Mouse (Mus musculus) left cerebral cortex, postnatal 25 days (tissue): ENCODE measurements around the gene Pnldc1. TPM values are rescaled to one million over a fixed set of nuclear protein-coding genes. Genes with fewer than 3 reads are reported as not detected.

Experiments
- DNase-seq, 2 experiments: peaks; one replicate each; pipeline ENCODE4 v3.0.0; 2022; ENCODE audit warnings: low spot score in 2 of 2, mixed read lengths in 1 of 2
- intact Hi-C: fragments of 180-260 bp; cut with DNase I; formaldehyde crosslinking; loops from one replicate; pipeline ENCODE4 v1.15.1; 2025
- microRNA-seq, 2 experiments: library from miRNA; unstranded; fragments of <30 nt; microRNA quantifications; one replicate each; pipeline ENCODE4 v1.2.0; 2022
- total RNA-seq, 2 experiments: library from RNA; stranded (reverse); gene quantifications; 2 replicates each; pipeline ENCODE4 v1.2.3; 2021

The Pnldc1 gene
- total RNA-seq, 2 experiments from 2014 or later = 2.3 to 2.7 TPM

DNA sequence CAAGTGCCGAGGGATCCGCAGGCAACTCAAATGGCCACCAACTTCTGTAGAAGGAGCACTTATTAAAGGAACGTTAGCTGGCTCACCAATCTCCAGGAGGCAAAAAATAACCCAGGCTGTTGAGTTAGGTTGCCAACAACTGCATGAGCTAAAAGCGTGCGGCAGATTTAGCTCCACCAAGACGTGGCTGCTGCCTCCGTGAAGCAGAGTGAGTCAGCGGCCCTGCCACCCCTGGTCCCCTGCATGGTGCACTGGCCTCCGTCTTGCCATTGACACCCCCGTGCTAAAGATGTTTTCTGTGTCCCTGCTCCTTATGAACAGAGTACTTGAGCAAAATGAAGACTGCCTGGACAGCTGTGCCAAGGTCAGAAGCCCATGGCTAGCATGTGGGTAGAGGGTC is 43.2 kb downstream of the Pnldc1 start:
- intact Hi-C loops = loop anchor here (5.0 kb wide), 1 partner anchor 450 kb away; no protein-coding TSS in a partner anchor
- DNase-seq = peak; percentile 60 to 93

- DNase-seq = no peak
- intact Hi-C loops = loop anchor here (5.0 kb wide), 1 partner anchor 448 kb away; no protein-coding TSS in a partner anchor
Observed at GRCm38 (mm10) chr17:12865407-12865806, 44.6 kb downstream of the Pnldc1 start.

GRCm38 (mm10) chr17:12864111-12864510 is 45.9 kb downstream of the Pnldc1 start:
- intact Hi-C loops = no loop called here
- no peak for DNase-seq

DNA sequence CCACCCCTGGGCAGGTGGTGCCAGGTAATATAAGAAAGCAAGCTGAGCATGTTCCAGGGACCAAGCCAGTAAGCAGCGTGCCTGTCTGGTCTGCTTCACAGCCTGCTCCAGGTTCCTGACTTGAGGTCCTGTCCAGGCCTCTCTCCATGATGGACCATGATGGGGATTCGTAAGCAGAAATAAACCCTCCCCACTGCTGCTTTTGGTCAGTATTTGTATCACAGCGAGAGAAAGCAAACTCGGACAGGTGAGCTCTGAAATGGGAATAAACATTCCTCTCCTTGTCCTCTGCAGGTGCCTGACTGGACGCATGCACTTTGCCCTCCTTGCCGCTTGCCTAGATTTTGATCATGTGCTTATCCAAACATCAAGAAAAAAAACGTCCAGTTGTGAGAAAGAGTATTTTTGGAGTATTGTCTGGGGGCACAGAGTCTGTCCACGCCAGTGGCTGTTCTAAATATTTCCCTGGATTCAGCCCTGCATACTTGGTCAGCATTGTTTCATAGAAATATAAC is 51.0 kb downstream of the Pnldc1 start:
- no peak for DNase-seq

DNA sequence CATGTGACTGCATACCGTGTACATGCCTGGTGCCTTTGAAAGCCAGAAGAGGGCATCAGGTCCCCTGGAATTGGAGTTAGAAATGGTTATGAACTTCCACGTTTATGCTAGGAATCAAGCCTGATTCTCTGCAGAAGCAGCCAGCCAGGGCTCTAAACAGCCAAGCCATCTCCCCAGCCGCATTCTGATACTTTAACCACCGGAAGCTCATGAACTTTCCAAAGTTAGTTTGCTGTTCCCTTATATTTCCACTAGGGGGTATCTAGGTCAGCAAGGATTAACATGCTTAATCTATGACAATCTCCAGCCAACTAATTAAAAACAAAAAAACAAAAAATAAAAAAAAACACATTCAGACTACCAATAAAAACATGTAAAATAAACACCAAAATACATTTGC is 52.0 kb downstream of the Pnldc1 start:
- intact Hi-C loops = no loop called here
- DNase-seq = no peak

More for the DNA sequence above, 51.0 kb downstream of the Pnldc1 start:
- intact Hi-C loops = no loop called here

DNA sequence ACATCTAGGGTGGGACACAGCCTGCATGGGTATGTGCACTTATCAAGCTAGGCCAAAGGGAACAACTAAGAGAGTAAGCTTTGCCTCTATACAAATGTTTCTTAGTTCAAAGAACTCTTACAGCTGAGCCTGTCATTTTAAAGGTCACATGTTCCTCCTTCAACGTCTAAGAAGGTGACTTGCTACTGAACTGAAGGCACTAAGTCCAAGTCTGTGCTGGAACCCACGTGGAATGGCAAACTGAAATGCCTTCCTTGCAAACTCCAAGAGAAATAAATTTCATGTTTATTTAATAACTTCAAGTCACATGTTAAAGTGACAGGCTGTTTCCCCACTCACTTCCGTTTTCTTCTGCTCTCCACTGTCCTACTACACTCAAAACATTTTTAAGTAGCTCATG is 52.6 kb downstream of the Pnldc1 start:
- intact Hi-C loops = no loop called here
- no peak for DNase-seq

GRCm38 (mm10) chr17:12854386-12854785 is 55.6 kb downstream of the Pnldc1 start:
- intact Hi-C loops = loop anchor here (5.0 kb wide), 1 partner anchor 432 kb away; no protein-coding TSS in a partner anchor
- no peak for DNase-seq

- intact Hi-C loops = loop anchor here (5.0 kb wide), 1 partner anchor 432 kb away; no protein-coding TSS in a partner anchor
Observed at GRCm38 (mm10) chr17:12853821-12854220, 56.2 kb downstream of the Pnldc1 start.

GRCm38 (mm10) chr17:12851689-12852088 is 58.3 kb downstream of the Pnldc1 start:
- DNase-seq = peak; percentile 64 to 75
- intact Hi-C loops = loop anchor here (5.0 kb wide), 1 partner anchor 429 kb away; no protein-coding TSS in a partner anchor

More at GRCm38 (mm10) chr17:12853821-12854220, 56.2 kb downstream of the Pnldc1 start:
- DNase-seq = peak; percentile 54 to 67

DNA sequence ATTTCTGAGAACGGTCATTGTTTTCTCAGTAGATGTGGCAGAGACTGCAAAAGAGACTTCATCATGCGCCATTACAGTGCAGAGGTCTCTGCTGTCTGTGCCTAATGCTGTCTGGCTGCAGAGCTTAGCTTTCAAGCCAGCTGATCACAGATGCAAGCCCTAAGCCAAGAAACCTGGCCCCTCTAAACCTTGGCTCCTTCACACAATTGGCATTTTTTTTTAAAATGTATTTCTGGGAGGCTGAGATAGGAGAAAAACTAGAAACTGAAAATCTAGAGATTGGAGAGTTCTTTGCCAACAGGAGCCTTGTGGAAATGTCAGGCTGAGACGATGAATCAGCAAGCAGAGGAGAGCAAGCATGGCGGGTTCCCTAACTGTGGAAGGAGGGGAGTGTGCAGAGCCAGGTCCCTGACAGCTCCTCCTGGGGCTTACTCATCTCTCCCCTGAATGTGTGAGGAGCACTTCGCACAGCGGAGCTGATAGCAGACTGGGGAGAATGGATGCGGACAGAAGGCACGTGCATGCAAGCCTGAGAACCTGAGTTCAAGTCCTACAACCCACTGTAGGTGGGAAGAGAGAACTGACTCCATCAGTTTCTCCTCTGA is 60.1 kb downstream of the Pnldc1 start:
- intact Hi-C loops = loop anchor here (5.0 kb wide), 1 partner anchor 428 kb away; no protein-coding TSS in a partner anchor
- peak in 1 of 2 experiments; percentile 87 for DNase-seq

GRCm38 (mm10) chr17:12847736-12848135 is 62.3 kb downstream of the Pnldc1 start:
- DNase-seq = no peak
- intact Hi-C loops = no loop called here

- intact Hi-C loops = no loop called here
- peak in 1 of 2 experiments; percentile 81 for DNase-seq
Observed at GRCm38 (mm10) chr17:12846474-12846873, 63.6 kb downstream of the Pnldc1 start.

GRCm38 (mm10) chr17:12845862-12846261 is 64.2 kb downstream of the Pnldc1 start:
- intact Hi-C loops = no loop called here
- DNase-seq = no peak

DNA sequence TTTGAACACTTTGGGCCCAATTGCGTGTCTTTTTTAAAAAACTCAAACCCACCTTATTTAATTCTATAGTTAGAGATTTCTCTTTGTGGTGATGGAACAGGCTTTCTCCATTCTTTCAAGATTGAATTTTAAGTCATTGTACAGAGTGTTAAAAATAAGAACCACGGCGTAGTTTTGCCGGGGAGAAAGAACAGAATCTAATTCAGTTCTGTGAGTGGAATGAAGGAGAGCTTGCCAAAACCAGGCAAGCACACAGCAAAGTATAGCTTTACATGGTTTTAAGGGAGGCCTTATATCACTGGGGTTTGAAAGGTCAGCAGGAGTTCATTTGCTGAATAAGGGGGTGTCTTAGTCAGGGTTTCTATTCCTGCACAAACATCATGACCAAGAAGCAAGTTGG is 65.5 kb downstream of the Pnldc1 start:
- peak in 1 of 2 experiments; percentile 80 for DNase-seq
- intact Hi-C loops = no loop called here

DNA sequence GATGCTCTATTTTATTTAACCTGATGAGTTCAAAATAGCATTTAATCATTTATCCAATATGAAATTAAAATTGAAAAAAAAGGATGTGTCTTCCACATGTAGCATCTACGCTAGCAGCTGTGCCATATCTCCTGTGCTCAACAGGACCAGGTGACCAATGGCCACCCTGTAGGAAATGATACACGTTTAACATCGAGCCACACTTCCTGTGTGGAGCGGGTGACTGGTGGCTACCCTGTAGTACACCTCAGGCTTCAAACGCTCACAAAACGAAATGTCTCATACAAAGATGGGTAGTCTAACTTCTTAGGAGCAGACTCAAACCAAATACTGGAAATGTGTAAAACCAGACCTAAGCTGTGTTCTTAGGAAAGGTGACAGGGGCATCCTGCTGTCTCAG is 66.2 kb downstream of the Pnldc1 start:
- DNase-seq = no peak
- intact Hi-C loops = no loop called here

DNA sequence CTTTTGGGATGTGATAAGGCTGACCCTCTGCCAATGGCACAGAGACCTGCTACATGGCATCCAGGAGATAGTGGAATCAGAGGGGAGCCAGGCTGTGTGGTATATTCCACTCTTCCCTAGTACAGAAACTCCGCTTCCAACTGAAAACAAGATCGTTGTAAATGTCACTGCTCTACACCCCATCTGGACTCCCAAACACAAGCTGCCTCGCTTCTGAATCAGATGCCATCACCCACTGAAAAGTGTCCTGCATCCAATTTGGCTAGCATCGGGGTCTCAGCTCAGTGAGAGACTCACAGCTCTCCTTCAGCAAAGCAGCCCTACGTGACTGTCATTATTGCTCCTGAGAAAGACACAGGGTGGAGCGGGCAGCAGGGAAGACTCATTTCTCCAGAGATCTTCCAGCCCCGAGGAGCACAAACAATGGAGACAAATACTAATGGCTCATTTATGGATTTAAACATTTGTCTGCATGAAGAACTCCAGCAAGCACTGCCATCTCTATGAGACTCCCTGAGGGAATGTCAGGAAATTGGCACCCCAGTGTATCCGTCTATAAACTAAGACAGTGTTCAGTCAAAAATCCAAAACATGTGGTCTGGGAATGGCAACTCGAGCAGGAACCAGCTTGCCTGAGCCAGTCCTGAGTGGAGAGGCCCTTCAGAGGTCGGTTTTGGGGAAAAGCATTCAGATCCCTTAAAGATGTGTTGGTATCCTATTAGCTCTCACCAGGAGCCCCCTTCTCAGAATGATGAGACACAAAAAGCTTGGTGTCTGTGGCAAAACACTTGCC is 70.4 kb downstream of the Pnldc1 start:
- intact Hi-C loops = no loop called here
- DNase-seq = peak; percentile 54 to 86

Small RNA genes within 50 kb of the gene (microRNA-seq; reads per million reads assigned to microRNA genes)
- 0 reads per million in 2 experiments for gene Gm24085

Other genes starting within 250 kb of the Pnldc1 start
- 1 to 10 TPM in 1 of 2 experiments, under 1 TPM in 1; 0.87 to 1.9 TPM for gene Slc22a1, start 234.4 kb downstream of the Pnldc1 start, total RNA-seq
- gene Igf2r, start 140.6 kb downstream of the Pnldc1 start, total RNA-seq = 10 to 100 TPM; 28.5 to 29.2 TPM
- 10 to 100 TPM; 37.2 to 39.0 TPM for gene Mas1, start 42.1 kb downstream of the Pnldc1 start, total RNA-seq
- under 1 TPM in 1 of 2 experiments, not detected in 1; 0.37 TPM for gene Mrgprh, start 34.2 kb downstream of the Pnldc1 start, total RNA-seq
- 100 to 1,000 TPM; 210 to 217 TPM for gene Tcp1, start 5.5 kb upstream of the Pnldc1 start, total RNA-seq
- gene Mrpl18, start 6.1 kb upstream of the Pnldc1 start, total RNA-seq = 10 to 100 TPM; 59.7 to 65.2 TPM
- gene Acat3, start 30.4 kb upstream of the Pnldc1 start, total RNA-seq = 1 to 10 TPM; 2.6 to 3.9 TPM
- 10 to 100 TPM; 59.1 to 60.8 TPM for gene Acat2, start 50.5 kb upstream of the Pnldc1 start, total RNA-seq
- gene Wtap, start 83.9 kb upstream of the Pnldc1 start, total RNA-seq = 10 to 100 TPM; 50.9 to 53.6 TPM
- gene Sod2, start 96.6 kb upstream of the Pnldc1 start, total RNA-seq = 100 to 1,000 TPM; 267 to 275 TPM
- gene Gpr31b, start 142.1 kb upstream of the Pnldc1 start, total RNA-seq = not detected
- gene Tcp10b, start 150.9 kb upstream of the Pnldc1 start, total RNA-seq = under 1 TPM; 0.23 to 0.30 TPM
- under 1 TPM in 1 of 2 experiments, not detected in 1; 0.14 TPM for gene Unc93a, start 221.6 kb upstream of the Pnldc1 start, total RNA-seq